Comparison of ENCODE assay signal across 18 mouse cellular contexts in genomic region chr10:119270384-119270985, GRCm38 (mm10). TPM values are rescaled to one million over a fixed set of nuclear protein-coding genes. Genes with fewer than 3 reads are reported as not detected.
DNase-seq lines count a peak whose midpoint lies in the region; ATAC-seq lines count a peak whose summit lies in the region.
"Had no signal": no experiment of that assay in that cellular context is flagged by ENCODE, and none has a peak within 500 bp of the region (broad histone marks: within the 10 kb centered on the region; RNA-seq: fewer than 3 reads in every experiment).

No protein-coding gene starts in this region.

- peaks cover 5% of the 10 kb centered on the region; the same call in 1 of the 2 replicates for H3K4me1 ChIP-seq in embryonic facial prominence, embryonic 10.5 days
- H3K4me1 ChIP-seq in midbrain, embryonic 12.5 days, result peaks cover 10% of the 10 kb centered on the region
- H3K4me1 ChIP-seq: lung, embryonic 15.5 days; neural tube, embryonic 13.5 days had no signal

- H3K27ac ChIP-seq in embryonic facial prominence, embryonic 10.5 days (replicated peaks), result no peak overlapping the region
- H3K27ac ChIP-seq in midbrain, embryonic 12.5 days (replicated peaks), result peak overlapping the region; percentile 20; the same call in 1 of the 2 replicates
- H3K27ac ChIP-seq: lung, embryonic 15.5 days; neural tube, embryonic 13.5 days had no signal

- H3K36me3 ChIP-seq in embryonic facial prominence, embryonic 10.5 days (replicated peaks), result no peaks in the 10 kb centered on the region
- no peaks in the 10 kb centered on the region for H3K36me3 ChIP-seq in midbrain, embryonic 12.5 days
- H3K36me3 ChIP-seq: lung, embryonic 15.5 days; neural tube, embryonic 13.5 days had no signal

- 63% methylated on average over 12 of the region's 12 CpGs for WGBS in embryonic facial prominence, embryonic 10.5 days
- WGBS in midbrain, embryonic 12.5 days, result 44% methylated on average over 12 of the region's 12 CpGs

- DNase-seq in heart, adult 11 months, result peak; percentile 73
- no peak for DNase-seq in heart, postnatal 10 days
- DNase-seq in Muller cell, postnatal 12 days (ENCODE audit: inconsistent ontology term), result peak; percentile 56
- DNase-seq in embryonic facial prominence, embryonic 10.5 days (ENCODE audit: low spot score), result peak; percentile 42
- no peak for DNase-seq in spleen, adult 18-20 months
- DNase-seq in left cerebral cortex, adult 9 months (ENCODE audit: low spot score in 2 of 2), result no peak
- no peak for DNase-seq in yolk sac, embryonic 10.5 days (ENCODE audit: low spot score)
- DNase-seq: adrenal gland, postnatal 25 days; B cell, adult 2 months; cerebellum, postnatal 25 days; gastrocnemius, postnatal 25 days; kidney, adult 18-20 months; right cerebral cortex, adult 18-20 months had no signal

- H3K27me3 ChIP-seq in embryonic facial prominence, embryonic 10.5 days (replicated peaks; ENCODE audit: low read depth, poor library complexity, severe bottlenecking), result no peaks in the 10 kb centered on the region
- H3K27me3 ChIP-seq in midbrain, embryonic 12.5 days, result no peaks in the 10 kb centered on the region
- H3K27me3 ChIP-seq: lung, embryonic 15.5 days; neural tube, embryonic 13.5 days had no signal

- H3K9ac ChIP-seq in midbrain, embryonic 12.5 days (replicated peaks), result no peak overlapping the region
- H3K9ac ChIP-seq: lung, embryonic 15.5 days; neural tube, embryonic 13.5 days had no signal

- H3K4me3 ChIP-seq in embryonic facial prominence, embryonic 10.5 days, result no peak overlapping the region
- no peak overlapping the region for H3K4me3 ChIP-seq in midbrain, embryonic 12.5 days
- H3K4me3 ChIP-seq: lung, embryonic 15.5 days; neural tube, embryonic 13.5 days had no signal

- H3K9me3 ChIP-seq in embryonic facial prominence, embryonic 10.5 days, result no peaks in the 10 kb centered on the region
- no peaks in the 10 kb centered on the region for H3K9me3 ChIP-seq in midbrain, embryonic 12.5 days
- H3K9me3 ChIP-seq: lung, embryonic 15.5 days; neural tube, embryonic 13.5 days had no signal

- peak; percentile 85 for ATAC-seq in midbrain, embryonic 12.5 days (ENCODE audit: low FRiP score, low read depth)

- H3K4me2 ChIP-seq in midbrain, embryonic 12.5 days (replicated peaks), result no peak overlapping the region
- H3K4me2 ChIP-seq: heart, embryonic 11.5 days; liver, embryonic 11.5 days; lung, embryonic 15.5 days; neural tube, embryonic 13.5 days had no signal

- intact Hi-C loops in heart, postnatal 10 days (cut with DNase I), result no loop called here

RNA-seq across cellular contexts. Expression of gene Cand1, which starts 30.6 kb away (rescaled TPM):
- 10 to 100 TPM; 62.5 to 65.6 TPM for total RNA-seq in heart, postnatal 10 days (2021)
- 98.7 TPM in 2 replicates for polyA plus RNA-seq in embryonic facial prominence, embryonic 10.5 days (2016; fragmentation: Nextera tagmentation; extraction: Ambion mirVana)
- polyA plus RNA-seq in midbrain, embryonic 12.5 days (2016; fragmentation: Nextera tagmentation; extraction: Ambion mirVana), result 100 and 114 TPM in 2 replicates

Comparison
In these comparisons a context has a peak if more than half of its experiments do, and no peak if none do; other contexts are left out.
1. DNase-seq: peak in heart, adult 11 months (single experiment), Muller cell, postnatal 12 days (single experiment) and embryonic facial prominence, embryonic 10.5 days (single experiment); none in heart, postnatal 10 days (0 of 2), spleen, adult 18-20 months (0 of 2), left cerebral cortex, adult 9 months (0 of 2) and yolk sac, embryonic 10.5 days (single experiment).